Mouse (Mus musculus) liver, embryonic 14.5 days (tissue): ENCODE data around the gene 4833420G17Rik.

Source experiments
- CTCF ChIP-seq: IDR thresholded peaks from 2 replicates; pipeline ENCODE4 v1.5.1; 2016; ENCODE audit warnings: antibody characterized with exemption, low read depth, control low read depth
- EP300 ChIP-seq: IDR thresholded peaks from 2 replicates; pipeline ENCODE4 v1.6.1; 2016; ENCODE audit warnings: antibody characterized with exemption, low read depth

DNA sequence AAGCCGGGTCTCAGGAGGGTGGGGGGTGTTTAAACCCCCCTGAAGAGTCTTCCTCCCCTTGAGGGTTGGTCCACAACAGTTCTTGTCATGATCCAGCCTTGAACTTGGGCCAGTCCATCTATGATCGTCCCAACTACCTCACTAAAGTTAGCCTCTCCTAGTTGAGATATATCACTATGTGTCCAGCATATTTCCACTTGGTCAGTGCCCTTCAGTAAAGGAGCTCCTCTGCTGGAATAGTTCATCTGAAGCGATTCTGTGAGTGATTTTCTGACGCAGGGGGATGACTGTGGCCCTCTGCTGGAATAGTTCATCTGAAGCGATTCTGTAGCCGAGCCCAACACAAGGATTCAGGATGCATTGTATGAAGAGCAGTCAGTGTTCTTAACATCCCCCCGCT lies 24.8 kb downstream of the 4833420G17Rik start:
- TF ChIP-seq CTCF, result no peak
- TF ChIP-seq EP300, result no peak
